Mouse (Mus musculus) lung, postnatal 25 days (tissue): Measurements from ENCODE around the gene Fam169b.
A peak's percentile ranks its signal among the peaks of the same experiment; 100 is the strongest.
"Not testable (repeated sequence)": the region's sequence is repeated elsewhere in the genome, so short reads cannot be mapped to it uniquely, and the experiment has no call there.

ENCODE experiments used
- DNase-seq: peaks from one replicate; pipeline ENCODE4 v3.0.0; 2022; ENCODE audit warnings: low spot score

The Fam169b gene

DNA sequence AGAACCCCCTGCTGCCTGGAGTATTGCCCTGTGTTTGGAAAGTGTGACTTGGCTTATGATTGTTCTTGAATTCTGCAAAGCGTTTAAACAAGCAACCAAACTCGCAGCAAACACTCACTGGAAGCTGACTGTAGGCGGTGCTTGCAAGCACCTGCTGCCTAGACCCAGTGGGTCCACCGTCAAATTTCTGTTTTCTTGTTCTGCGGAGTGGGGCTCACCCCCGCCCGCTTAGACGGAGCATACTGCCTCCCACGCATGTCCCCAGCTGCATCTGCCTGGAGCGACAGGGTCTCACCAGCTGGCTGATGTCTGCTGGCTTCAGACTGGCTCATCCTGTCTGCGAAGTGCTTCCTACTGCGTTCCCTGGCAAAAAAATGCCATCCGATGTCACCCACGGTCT lies 9.1 kb upstream of the Fam169b start:
- DNase-seq: peak; percentile 42

- no peak for DNase-seq
These were observed 8.2 kb upstream of the Fam169b start for GRCm38 (mm10) chr7:68265391-68265790.

- no peak for DNase-seq
These were observed 6.9 kb upstream of the Fam169b start for GRCm38 (mm10) chr7:68266691-68267090.

DNA sequence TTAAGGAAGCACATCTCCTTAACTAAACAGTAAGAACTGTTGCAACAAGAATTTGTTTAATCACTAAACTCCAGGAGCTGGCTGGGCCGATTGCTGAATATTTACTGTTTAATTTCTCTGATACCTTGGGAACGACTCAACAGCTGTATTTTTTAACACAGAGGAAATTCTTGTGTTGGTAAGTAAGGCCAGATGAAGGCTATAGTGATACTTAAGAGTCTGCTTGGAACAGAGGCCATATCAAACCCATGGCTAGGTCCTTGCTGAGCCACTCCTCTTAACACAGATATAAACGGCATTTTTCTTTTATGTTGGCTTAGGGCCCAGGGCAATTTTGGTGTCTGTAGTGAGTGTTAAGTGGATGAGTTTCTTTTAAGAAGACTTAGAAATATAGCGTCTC lies 3.1 kb upstream of the Fam169b start:
- DNase-seq: no peak

GRCm38 (mm10) chr7:68271816-68272215 lies 1.8 kb upstream of the Fam169b start:
- DNase-seq: no peak

DNA sequence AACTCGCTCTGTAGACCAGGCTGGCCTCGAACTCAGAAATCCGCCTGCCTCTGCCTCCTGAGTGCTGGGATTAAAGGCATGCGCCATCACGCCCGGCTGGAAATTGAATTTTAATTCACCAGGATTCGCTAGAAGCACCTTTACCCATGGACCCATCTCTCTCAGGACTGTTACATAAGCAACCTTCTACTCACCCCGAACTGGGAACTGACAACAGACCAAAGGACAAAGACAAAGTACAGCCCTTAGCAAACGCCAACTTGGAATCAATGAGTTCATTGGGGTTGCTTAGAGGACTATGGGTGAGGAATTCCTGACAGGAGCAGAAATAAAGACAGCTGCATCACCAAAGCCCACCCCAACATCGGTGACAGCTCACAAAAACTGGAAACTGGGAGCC lies 1.0 kb upstream of the Fam169b start:
- DNase-seq: no peak

GRCm38 (mm10) chr7:68274218-68274617 lies 579 bp downstream of the Fam169b start:
- no peak for DNase-seq

DNA sequence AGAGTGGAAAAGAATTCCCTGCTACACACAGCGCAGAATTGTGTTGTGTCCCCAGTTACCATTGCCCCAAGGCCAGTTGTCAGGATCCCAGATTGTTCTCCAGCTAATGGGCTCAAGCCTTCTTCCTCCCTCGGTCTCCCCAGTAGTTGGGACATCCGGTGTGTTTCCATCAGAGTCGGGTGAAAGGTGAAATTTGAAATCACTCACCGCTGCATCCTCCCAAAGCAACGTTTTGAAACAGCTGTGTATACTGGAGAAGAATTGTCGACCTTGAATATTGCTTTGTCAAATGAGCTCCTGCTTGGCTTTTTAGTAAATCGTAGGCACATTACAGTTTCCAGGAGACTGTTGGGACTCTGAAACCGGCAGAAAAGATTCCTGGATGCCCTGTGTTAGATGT lies 1.3 kb downstream of the Fam169b start:
- DNase-seq: no peak

- DNase-seq: not testable (repeated sequence)
These were observed 1.8 kb downstream of the Fam169b start for GRCm38 (mm10) chr7:68275445-68275837.

GRCm38 (mm10) chr7:68275838-68276731 lies 2.4 kb downstream of the Fam169b start:
- DNase-seq: peak; percentile 43

GRCm38 (mm10) chr7:68277054-68277896 lies 3.6 kb downstream of the Fam169b start:
- DNase-seq: no peak

DNA sequence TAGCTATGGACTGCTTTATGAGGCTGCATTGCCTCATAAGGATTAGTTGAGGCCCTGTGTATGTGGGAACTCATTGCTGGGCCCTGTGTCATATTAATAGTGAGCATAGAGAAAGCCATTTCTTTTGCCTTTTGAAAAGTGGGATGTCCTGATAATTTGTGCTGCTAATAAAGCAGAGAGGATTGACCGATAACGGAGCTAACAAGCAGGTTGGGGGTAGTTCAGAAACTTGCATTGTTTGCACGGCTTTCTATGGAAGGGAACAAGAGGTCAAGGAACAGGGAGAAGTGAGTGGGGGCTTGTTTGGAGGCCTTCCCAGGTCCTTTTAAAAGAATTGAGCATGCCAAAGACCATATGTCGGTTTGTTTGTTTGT lies 4.2 kb downstream of the Fam169b start:
- no peak for DNase-seq

DNA sequence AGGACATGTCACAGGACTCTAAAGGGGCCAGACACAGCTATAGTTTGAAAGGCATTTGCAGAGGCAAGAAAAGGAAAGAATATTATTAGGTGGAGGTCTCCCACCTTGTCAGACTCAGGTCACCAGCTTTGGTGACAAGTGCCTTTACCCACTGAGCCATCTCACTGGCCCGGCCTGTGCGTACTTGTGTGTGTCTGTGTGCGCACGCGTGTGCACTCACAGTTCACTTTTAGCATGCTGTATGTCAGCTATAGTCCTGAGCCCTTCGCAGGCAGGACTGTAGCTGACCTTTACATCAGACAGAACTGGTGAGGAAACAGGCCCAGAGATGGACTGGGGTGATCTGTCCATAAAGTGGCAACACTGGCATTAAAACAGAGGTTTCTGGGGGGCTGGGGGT lies 4.7 kb downstream of the Fam169b start:
- DNase-seq: no peak

- no peak for DNase-seq
These were observed 5.3 kb downstream of the Fam169b start for GRCm38 (mm10) chr7:68278908-68279307.

- no peak for DNase-seq
These were observed 5.8 kb downstream of the Fam169b start for GRCm38 (mm10) chr7:68279481-68279880.

DNA sequence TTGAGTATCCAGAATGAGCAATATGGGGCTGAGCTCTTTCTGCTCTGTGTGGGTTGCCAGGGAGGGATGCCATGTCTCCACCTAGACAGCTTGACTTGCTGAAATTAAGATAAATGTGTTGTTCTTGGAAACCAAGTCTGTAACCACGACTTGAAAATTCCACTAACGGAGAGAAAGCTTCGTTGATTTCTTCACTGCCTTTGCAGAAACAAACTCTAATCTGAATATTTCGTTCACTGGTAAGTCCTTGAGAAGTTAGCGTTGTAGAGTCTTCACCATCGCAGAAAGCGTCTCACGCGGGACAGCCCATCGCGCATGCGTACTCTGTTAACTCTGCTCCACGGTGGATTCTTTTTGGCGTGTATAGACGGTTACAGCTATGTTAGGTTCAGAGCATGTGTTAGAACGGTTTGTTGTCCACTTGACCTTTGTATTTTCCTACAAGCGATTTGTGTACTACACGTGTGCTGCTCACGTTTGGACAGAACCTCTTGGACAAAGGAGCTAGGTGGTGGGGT lies 6.8 kb downstream of the Fam169b start:
- no peak for DNase-seq

GRCm38 (mm10) chr7:68281341-68281740 lies 7.7 kb downstream of the Fam169b start:
- DNase-seq: no peak

- peak; percentile 27 for DNase-seq
These were observed 8.9 kb downstream of the Fam169b start for GRCm38 (mm10) chr7:68282304-68283132.

DNA sequence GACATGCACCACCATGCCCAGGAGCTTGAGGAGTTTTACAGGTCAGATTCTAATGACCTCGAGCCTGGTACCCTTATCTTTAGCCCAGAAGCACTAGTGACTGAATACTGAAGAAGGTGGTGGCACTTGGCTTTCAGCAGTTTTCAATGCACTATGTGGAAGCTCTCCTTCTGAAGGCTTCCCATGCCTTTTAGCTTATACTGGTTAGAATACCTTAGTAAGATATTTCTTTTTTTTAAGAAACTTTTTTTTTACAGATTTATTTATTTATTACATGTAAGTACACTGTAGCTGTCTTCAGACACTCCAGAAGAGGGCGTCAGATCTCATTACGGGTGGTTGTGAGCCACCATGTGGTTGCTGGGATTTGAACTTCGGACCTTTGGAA lies 9.5 kb downstream of the Fam169b start:
- not testable (repeated sequence) for DNase-seq

- DNase-seq: no peak
These were observed 10.1 kb downstream of the Fam169b start for GRCm38 (mm10) chr7:68283776-68284175.

- DNase-seq: no peak
These were observed 12.2 kb downstream of the Fam169b start for GRCm38 (mm10) chr7:68285851-68286298.
